Mouse (Mus musculus) forebrain, embryonic 15.5 days (tissue): ENCODE measurements around the gene Zfp418. TPM values are rescaled to one million over a fixed set of nuclear protein-coding genes. Genes with fewer than 3 reads are reported as not detected.
"Not testable (repeated sequence)": the region's sequence is repeated elsewhere in the genome, so short reads cannot be mapped to it uniquely, and the experiment has no call there.

ENCODE experiments used
- ATAC-seq: fragments of 200-750 bp; cut with Nextera tagmentation; replicated peaks from 2 replicates; pipeline ENCODE4 v1.8.0; 2017; ENCODE audit warnings: mild to moderate bottlenecking, moderate TSS enrichment, moderate library complexity
- H3K27ac ChIP-seq: fragments of 300-500 bp; sonication (generic); replicated peaks from 2 replicates; pipeline ENCODE4 v1.5.1; 2015; ENCODE audit warnings: mild to moderate bottlenecking, inconsistent platforms
- H3K27me3 ChIP-seq: fragments of 300-500 bp; sonication (generic); 2 replicates; pipeline ENCODE4 v1.6.1; 2015; ENCODE audit warnings: inconsistent platforms
- H3K36me3 ChIP-seq: fragments of 300-500 bp; sonication (generic); 2 replicates; pipeline ENCODE4 v1.6.1; 2015; ENCODE audit warnings: mild to moderate bottlenecking, inconsistent platforms
- H3K4me1 ChIP-seq: fragments of 300-500 bp; sonication (generic); 2 replicates; pipeline ENCODE4 v1.6.1; 2015; ENCODE audit warnings: inconsistent platforms
- H3K4me2 ChIP-seq: fragments of 300-500 bp; sonication (generic); replicated peaks from 2 replicates; pipeline ENCODE4 v1.6.1; 2015; ENCODE audit warnings: mild to moderate bottlenecking, inconsistent platforms
- H3K4me3 ChIP-seq: fragments of 300-500 bp; sonication (generic); 2 replicates; pipeline ENCODE4 v1.5.1; 2015; ENCODE audit warnings: mild to moderate bottlenecking, inconsistent platforms
- H3K9ac ChIP-seq: fragments of 300-500 bp; sonication (generic); replicated peaks from 2 replicates; pipeline ENCODE4 v1.6.1; 2015; ENCODE audit warnings: mild to moderate bottlenecking, inconsistent platforms
- H3K9me3 ChIP-seq: fragments of 300-500 bp; sonication (generic); 2 replicates; pipeline ENCODE4 v1.6.1; 2016; ENCODE audit warnings: inconsistent platforms
- WGBS: fragments of 180-500 bp; shearing (Covaris S2); methylation state at CpG from one replicate; pipeline ENCODE4 v1.1.7; 2015; ENCODE audit warnings: mixed read lengths; 5-methylcytosine and 5-hydroxymethylcytosine counted together
- polyA plus RNA-seq: library from polyadenylated mRNA; unstranded; fragments of >200 nt; fragmentation: Nextera tagmentation; extraction: Ambion mirVana; gene quantifications from 2 replicates; pipeline ENCODE4 v1.2.1, GENCODE M21; 2015

Zfp418 gene
- polyA plus RNA-seq, 1 experiment from 2014 or later, result 4.1 TPM

- Histone ChIP-seq H3K4me2 (peak within 1 kb of the TSS; percentile 66), H3K4me3 (peak within 1 kb of the TSS; percentile 48), H3K9ac (peak within 1 kb of the TSS; percentile 32)
- H3K9me3 ChIP-seq, H3K4me1 ChIP-seq, H3K27ac ChIP-seq, H3K36me3 ChIP-seq, H3K27me3 ChIP-seq: not testable (repeated sequence)
- ATAC-seq, result peak; percentile 67
- 1% methylated on average over 24 of the region's 24 CpGs for WGBS
Observed at GRCm38 (mm10) chr7:7209313-7210151, 38.4 kb downstream of the Zfp418 start, which contains the start of gene Zfp772. Gene Zfp772, minus strand, starts transcription at chr7:7209998.

Other genes with a start within 250 kb of the Zfp418 start
- not detected in 2 replicates for gene Aurkc, start 176.0 kb upstream of the Zfp418 start, polyA plus RNA-seq
- gene Zfp954, start 49.8 kb upstream of the Zfp418 start, polyA plus RNA-seq, result 25.1 and 26.5 TPM in 2 replicates
- 17.4 and 17.5 TPM in 2 replicates for gene Zfp773, start 34.6 kb upstream of the Zfp418 start, polyA plus RNA-seq
- 8.9 and 9.1 TPM in 2 replicates for gene Zfp772, start 38.7 kb downstream of the Zfp418 start, polyA plus RNA-seq
- 0.61 and 1.5 TPM in 2 replicates for gene Vmn2r29, start 76.0 kb downstream of the Zfp418 start, polyA plus RNA-seq
- 7.0 and 8.3 TPM in 2 replicates for gene Gm45844, start 107.0 kb downstream of the Zfp418 start, polyA plus RNA-seq
- 173 and 183 TPM in 2 replicates for gene Clcn4, start 129.5 kb downstream of the Zfp418 start, polyA plus RNA-seq
- gene Vmn2r30, start 166.3 kb downstream of the Zfp418 start, polyA plus RNA-seq, result not detected in 2 replicates
- not detected in 2 replicates for gene Gm45783, start 203.2 kb downstream of the Zfp418 start, polyA plus RNA-seq
- gene Vmn2r31, start 228.4 kb downstream of the Zfp418 start, polyA plus RNA-seq, result not detected in 2 replicates